Mouse (Mus musculus): ENCODE results near the gene Camk1g.

Camk1g gene

GRCm38 (mm10) chr1:193370096-193370495 lies at the start of gene Camk1g:
TSS of gene Camk1g (minus strand) at chr1:193370298.
- DNase-seq (ENCODE audit: low spot score), result no peak

DNA sequence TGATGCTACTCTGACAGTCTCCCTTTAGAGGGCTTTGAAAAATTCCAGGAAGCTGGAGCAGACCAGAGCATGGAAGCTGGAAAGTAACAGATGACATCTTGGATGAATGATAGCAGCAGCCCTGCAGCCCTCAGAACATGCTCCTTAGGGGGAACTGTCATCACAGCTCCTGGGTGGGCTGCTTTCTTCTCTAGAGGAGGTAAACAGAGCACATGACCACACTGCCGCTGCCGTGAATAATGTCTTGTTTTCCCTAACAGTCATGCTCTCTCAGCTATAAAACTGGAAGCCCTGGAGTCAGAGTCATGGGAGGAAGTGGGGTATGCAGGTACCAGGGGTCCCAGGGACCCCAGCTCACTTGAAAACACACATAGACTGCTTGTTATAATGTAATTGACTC lies 49.1 kb upstream of the Camk1g start:
- DNase-seq (ENCODE audit: low spot score), result no peak

DNA sequence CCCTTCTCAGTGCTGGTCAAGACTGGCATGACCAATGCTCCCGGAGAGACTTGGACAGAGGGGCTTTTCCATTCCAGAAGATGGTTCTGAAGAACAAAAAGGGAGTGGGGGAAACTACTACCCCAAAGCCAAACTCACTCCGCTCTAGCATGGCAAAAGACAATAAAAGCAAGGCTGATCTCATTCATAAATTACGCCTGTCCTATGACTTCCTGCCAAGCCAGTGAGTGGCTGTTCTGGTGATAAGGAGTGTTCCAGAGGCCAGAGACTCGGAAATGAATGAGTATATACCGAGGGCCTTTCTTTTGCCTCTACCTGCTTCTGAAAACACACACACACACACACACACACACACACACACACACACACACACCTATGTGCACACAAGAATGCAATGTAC lies 48.6 kb upstream of the Camk1g start:
- DNase-seq (ENCODE audit: low spot score), result no peak

DNA sequence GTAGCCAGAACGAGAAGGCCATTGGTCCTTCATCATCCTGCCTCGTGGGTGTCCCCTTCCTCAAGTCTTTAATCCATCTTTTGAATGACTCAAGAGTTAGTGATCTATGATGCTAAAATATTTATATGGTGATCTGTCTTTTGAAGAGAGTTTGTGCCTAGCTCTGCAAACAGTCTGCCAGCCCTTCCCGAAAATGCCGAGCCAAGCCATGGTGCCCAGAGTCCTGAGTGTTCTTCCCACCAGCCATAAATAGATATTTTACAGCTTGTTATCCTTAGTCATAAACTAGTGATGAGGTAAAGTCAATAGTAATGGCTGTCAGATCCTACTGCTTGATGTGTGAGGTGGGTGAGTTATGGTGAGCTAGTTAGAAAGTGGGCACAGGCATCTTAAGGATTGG lies 44.0 kb upstream of the Camk1g start:
- DNase-seq (ENCODE audit: low spot score), result no peak

DNA sequence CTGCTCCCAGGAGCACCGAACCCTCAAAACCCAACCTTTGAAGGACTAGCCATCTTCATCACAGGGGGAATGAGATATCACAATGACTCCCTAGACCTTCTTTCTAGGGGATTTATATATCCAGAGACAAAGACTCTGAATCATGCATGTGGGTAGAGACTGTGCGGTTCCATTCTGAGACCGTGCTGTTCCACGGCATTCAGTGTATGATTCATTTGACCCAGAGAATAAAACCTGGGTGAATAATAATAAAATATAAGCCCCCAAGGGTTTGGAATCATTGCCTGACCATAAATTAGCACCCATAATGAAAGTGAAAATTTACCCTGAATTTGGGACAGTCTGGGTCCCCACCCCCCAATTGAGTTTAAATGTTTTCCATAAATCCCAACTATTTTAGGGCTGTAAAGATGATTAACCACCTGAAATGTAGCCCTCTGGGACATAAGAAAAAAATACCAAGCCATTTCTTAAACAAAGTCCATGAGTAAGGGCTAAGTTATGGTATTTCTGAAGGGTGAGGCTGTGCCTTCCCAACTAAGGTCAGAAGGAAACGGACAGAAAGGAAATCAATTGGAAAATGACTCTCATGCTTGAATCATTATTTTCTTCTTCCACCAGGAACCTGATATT lies 43.4 kb upstream of the Camk1g start:
- no peak for DNase-seq (ENCODE audit: low spot score)

- DNase-seq (ENCODE audit: low spot score), result no peak
Observed at GRCm38 (mm10) chr1:193407487-193407886, 37.4 kb upstream of the Camk1g start.

DNA sequence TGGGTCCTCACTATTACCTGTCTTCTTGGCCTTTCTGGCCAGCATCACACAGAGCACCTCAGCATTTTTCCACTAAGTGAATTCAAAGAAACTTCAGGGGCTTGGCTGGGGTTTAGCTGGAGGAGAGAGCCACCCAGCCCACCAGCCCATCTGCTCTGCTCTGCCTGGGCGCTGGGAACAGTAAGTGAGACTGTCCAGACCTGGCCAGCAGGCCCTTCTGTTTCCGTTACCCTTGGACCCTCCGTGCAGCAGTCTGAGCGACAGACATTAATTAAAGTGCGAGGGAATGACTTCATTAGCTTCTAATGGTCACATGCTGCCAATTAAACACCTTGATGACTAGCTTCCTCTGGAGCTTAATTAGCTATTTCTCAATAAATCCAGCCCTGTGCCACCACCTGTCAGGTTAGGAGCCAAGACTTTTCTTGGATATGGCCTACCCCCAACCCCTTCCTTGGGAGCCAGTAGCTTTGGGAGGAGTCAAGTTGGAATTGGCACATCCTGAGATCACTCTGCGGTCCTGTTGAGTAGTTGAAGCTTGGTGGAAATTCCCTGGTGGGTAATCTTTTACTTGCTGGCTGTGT lies 36.1 kb upstream of the Camk1g start:
- DNase-seq (ENCODE audit: low spot score), result no peak

- no peak for DNase-seq (ENCODE audit: low spot score)
Observed at GRCm38 (mm10) chr1:193401695-193402094, 31.6 kb upstream of the Camk1g start.

- no peak for DNase-seq (ENCODE audit: low spot score)
Observed at GRCm38 (mm10) chr1:193400348-193400747, 30.2 kb upstream of the Camk1g start.

DNA sequence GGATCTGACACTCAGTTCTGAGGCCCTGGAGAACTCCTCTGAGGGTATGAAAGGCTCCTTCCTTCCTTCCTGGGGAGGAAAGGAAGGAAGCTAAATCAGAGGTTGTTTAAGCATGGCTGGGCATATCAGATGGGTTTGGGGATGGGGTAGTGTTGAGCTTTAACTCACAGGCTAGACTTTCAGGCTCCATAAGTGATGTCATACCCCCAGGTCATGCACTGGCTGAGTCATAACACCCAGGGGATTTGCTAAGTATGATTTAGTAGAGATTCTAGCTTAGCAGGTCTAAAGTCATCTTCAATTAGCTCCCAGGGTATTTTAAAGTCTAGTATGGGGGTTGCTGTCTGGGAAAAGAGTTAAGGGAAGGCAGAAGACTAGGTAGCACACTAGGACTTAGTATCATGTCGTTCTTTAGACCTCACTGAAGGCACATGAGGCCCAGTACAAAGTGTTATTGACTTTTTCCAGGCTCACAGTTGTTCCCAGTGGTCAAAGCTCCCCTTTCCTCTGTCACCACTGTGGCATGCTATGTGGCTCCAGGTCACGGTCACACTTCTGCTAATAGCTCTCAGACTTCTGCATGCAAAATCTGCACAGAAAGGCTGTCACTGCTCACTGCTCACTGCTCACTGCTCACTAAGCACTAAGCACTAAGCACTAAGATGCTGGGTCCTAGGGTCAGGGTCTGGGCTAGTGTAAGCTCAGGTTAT lies 28.8 kb upstream of the Camk1g start:
- DNase-seq (ENCODE audit: low spot score), result no peak

GRCm38 (mm10) chr1:193397109-193397508 lies 27.0 kb upstream of the Camk1g start:
- no peak for DNase-seq (ENCODE audit: low spot score)

DNA sequence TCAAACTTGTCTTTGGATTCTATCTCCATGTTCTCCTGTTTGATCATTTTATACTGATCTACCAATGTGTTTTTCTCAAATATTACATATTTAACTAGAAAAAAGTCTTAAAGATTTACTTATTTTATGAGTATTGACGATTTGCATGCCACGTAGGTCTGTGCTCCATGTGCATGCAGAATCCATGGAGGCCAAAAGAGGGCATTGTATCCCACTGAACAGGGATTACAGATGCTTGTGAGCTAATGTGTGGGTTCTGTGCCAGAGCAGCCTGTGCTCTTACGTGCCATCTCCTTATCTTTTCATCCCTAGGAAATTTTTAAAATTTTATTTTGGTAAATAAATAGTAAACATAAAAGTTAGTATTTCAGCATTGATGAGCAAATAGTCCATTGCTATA lies 22.2 kb upstream of the Camk1g start:
- DNase-seq (ENCODE audit: low spot score), result no peak

GRCm38 (mm10) chr1:193390004-193390403 lies 19.9 kb upstream of the Camk1g start:
- DNase-seq (ENCODE audit: low spot score), result no peak

- DNase-seq (ENCODE audit: low spot score), result no peak
Observed at GRCm38 (mm10) chr1:193389505-193389904, 19.4 kb upstream of the Camk1g start.

DNA sequence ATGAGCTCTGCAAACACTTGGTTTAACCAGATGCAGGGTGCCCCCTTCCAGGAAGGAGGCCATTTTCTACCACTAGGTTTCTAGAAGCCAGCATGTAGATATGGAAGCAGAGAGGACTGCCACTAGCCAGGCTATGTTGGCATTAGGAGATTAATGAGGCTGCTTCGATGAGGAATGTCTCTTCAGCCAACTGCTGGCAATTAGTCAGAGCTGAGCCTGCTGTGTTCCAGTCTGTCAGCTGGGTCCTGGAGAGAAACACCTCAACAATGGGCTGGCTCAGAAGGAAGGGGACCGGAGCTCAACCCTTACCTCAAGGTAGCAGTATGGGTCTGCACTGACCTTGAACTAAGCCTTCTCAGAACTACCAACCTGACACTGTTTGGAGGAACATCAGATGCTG lies 17.1 kb upstream of the Camk1g start:
- DNase-seq (ENCODE audit: low spot score), result no peak

GRCm38 (mm10) chr1:193386136-193386535 lies 16.0 kb upstream of the Camk1g start:
- peak; percentile 82 for DNase-seq (ENCODE audit: low spot score)

GRCm38 (mm10) chr1:193382841-193383462 lies 12.9 kb upstream of the Camk1g start:
- DNase-seq (ENCODE audit: low spot score), result no peak

DNA sequence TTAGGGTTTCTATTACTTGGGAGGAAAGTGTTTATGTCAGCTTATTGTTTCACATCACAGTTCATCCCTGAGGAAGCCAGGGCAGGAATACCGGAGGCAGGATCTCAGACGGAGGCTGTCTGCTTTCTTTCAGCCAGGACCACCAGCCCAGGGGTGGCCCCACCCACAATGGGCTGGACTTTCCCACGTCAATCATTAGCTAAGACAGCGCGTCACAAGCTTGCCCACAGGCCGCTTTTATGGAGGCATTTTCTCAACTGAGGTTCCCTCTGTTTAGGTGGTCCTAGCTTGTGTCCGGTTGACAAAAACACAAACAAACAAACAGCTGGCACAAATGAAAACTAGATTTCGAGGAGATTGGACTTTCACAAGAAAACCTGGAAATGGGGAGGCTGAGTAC lies 12.3 kb upstream of the Camk1g start:
- DNase-seq (ENCODE audit: low spot score), result no peak

DNA sequence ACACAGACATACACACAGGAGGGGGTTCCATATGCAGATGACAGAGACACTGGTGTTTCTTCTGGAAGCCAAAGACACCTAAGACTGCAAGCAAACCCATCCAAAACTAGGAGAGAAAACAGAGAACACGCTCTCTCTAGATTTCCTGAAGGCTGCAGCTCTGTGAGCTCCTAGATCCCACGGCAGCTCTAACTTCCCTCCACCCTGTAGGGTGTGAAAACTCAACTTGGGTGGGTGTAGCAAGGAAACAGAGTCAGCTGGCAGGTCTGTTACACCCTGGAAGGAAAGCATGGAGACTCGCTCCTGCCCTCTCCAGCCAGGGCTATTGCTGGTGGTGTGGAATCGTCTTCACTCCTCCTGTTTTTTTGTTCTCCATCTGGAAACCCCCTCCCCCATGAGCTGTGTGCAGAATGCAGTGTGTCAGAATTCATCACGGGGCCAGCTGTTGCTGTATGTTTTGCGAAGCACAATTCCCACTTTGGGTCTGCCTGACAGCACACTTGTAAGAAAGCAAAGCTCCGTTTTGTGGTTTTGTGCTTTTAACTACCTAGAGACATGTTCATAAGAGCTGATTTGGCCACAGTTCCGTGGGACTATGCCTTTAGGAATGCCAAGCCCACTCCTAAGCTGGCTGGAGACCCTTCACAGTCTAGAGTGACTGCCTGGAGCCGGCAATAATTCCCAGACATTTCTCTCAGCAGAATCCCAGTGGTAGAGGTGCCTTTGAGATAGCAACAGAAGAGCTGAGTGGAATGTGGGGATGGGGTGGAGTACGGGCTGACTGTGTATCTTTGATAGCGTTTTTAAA lies 11.7 kb upstream of the Camk1g start:
- no peak for DNase-seq (ENCODE audit: low spot score)

GRCm38 (mm10) chr1:193380877-193381276 lies 10.8 kb upstream of the Camk1g start:
- no peak for DNase-seq (ENCODE audit: low spot score)

GRCm38 (mm10) chr1:193379634-193380033 lies 9.5 kb upstream of the Camk1g start:
- DNase-seq (ENCODE audit: low spot score), result no peak

DNA sequence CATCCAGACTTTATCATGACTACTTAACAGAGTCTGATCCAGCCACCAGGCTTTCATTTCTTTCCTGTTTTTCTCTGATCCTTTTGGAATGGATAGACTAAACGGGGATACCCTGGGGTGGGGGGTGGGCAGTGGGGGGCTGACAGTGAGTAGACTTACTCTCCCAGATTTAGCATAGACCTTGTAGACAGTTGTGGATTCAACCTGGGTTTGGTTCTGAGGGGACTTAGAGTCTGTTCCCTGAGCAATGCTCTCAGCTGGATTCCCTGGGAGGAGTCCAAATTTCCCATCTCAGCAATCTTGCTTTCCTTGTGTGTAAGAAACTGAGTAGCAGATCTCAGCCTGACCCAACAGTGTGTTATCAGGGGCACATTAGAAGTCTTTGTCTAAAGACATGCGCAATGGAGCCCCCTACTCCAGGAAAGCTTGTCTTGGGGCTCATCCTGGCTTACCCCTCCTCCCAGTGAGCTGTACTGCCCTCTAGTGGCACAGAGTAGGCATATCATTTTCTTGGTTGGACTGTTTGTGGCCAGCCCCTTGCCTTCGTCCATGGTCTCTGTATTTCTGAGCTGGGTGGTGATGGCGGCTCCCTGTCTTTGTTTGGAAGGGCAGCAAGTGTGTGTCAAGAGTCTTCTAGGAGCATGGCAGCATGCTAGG lies 6.5 kb upstream of the Camk1g start:
- peak; percentile 26 for DNase-seq (ENCODE audit: low spot score)

Data from urinary bladder, postnatal 25 days (tissue).